Mouse (Mus musculus) bone marrow macrophage, adult 2 months (primary cell): Measurements from ENCODE around the gene Slc16a12.

Source experiments
- CTCF ChIP-seq: IDR thresholded peaks from 2 replicates; pipeline ENCODE4 v1.5.1; 2012; ENCODE audit warnings: low read depth, mild to moderate bottlenecking, low read length, moderate library complexity
- POLR2A ChIP-seq: IDR thresholded peaks from 2 replicates; pipeline ENCODE4 v1.6.1; 2012; ENCODE audit warnings: mild to moderate bottlenecking, low read depth, low read length, borderline replicate concordance

- no peak for TF ChIP-seq CTCF
- TF ChIP-seq POLR2A = no peak
Measured at GRCm38 (mm10) chr19:34778993-34779392, 31.9 kb upstream of the Slc16a12 start.
